Mouse (Mus musculus) embryonic facial prominence, embryonic 13.5 days (tissue): ENCODE data around the gene Tll2. TPM values are rescaled to one million over a fixed set of nuclear protein-coding genes. Genes with fewer than 3 reads are reported as not detected.

Source experiments
- ATAC-seq: fragments of 200-750 bp; cut with Nextera tagmentation; 2 replicates; pipeline ENCODE4 v1.8.0; 2017; ENCODE audit warnings: low read depth; ENCODE audit not compliant: insufficient number of reproducible peaks, insufficient read depth, low FRiP score, low TSS enrichment
- H3K27ac ChIP-seq: fragments of 300-500 bp; sonication (generic); 2 replicates; pipeline ENCODE4 v1.5.1; 2015; ENCODE audit warnings: moderate library complexity, mild to moderate bottlenecking, inconsistent platforms
- H3K27me3 ChIP-seq: fragments of 300-500 bp; sonication (generic); 2 replicates; pipeline ENCODE4 v1.6.1; 2015; ENCODE audit warnings: mild to moderate bottlenecking, inconsistent platforms
- H3K36me3 ChIP-seq: fragments of 300-500 bp; sonication (generic); 2 replicates; pipeline ENCODE4 v1.6.1; 2015; ENCODE audit warnings: mild to moderate bottlenecking, inconsistent platforms
- H3K4me1 ChIP-seq: fragments of 300-500 bp; sonication (generic); 2 replicates; pipeline ENCODE4 v1.6.1; 2015; ENCODE audit warnings: inconsistent platforms
- H3K4me2 ChIP-seq: fragments of 300-500 bp; sonication (generic); 2 replicates; pipeline ENCODE4 v1.6.1; 2015; ENCODE audit warnings: moderate library complexity, mild to moderate bottlenecking, inconsistent platforms
- H3K4me3 ChIP-seq: fragments of 300-500 bp; sonication (generic); 2 replicates; pipeline ENCODE4 v1.5.1; 2015; ENCODE audit warnings: mild to moderate bottlenecking, inconsistent platforms
- H3K9ac ChIP-seq: fragments of 300-500 bp; sonication (generic); 2 replicates; pipeline ENCODE4 v1.6.1; 2015; ENCODE audit warnings: mild to moderate bottlenecking, inconsistent platforms
- H3K9me3 ChIP-seq: fragments of 300-500 bp; sonication (generic); 2 replicates; pipeline ENCODE4 v1.6.1; 2016; ENCODE audit warnings: inconsistent platforms
- WGBS: fragments of 180-500 bp; shearing (Covaris S2); methylation state at CpG from one replicate; pipeline ENCODE4 v1.1.7; 2015; ENCODE audit warnings: mixed read lengths; 5-methylcytosine and 5-hydroxymethylcytosine counted together
- polyA plus RNA-seq: library from polyadenylated mRNA; unstranded; fragments of >200 nt; fragmentation: Nextera tagmentation; extraction: Ambion mirVana; gene quantifications from 2 replicates; pipeline ENCODE4 v1.2.1, GENCODE M21; 2015

Tll2 gene
- polyA plus RNA-seq, 1 experiment from 2014 or later = 0.28 TPM

GRCm38 (mm10) chr19:41109991-41110390 is 96.6 kb downstream of the Tll2 start:
- WGBS = 61% methylated on average over 5 of the region's 5 CpGs
- Histone ChIP-seq H3K4me2 (no peak overlapping the region), H3K4me3 (no peak overlapping the region), H3K9ac (no peak overlapping the region), H3K9me3 (no peaks in the 10 kb centered on the region), H3K27ac (no peak overlapping the region), H3K36me3 (no peaks in the 10 kb centered on the region), H3K4me1 (peaks cover 8% of the 10 kb centered on the region), H3K27me3 (peaks cover 2% of the 10 kb centered on the region)
- no peak for ATAC-seq

GRCm38 (mm10) chr19:41109496-41109895 is 97.1 kb downstream of the Tll2 start:
- H3K4me2 ChIP-seq = no peak overlapping the region
- no peak overlapping the region for H3K9ac ChIP-seq
- no peak overlapping the region for H3K4me3 ChIP-seq
- peaks cover 5% of the 10 kb centered on the region; the same call in 1 of the 2 replicates for H3K4me1 ChIP-seq
- peaks cover 2% of the 10 kb centered on the region for H3K27me3 ChIP-seq
- 72% methylated on average over 8 of the region's 8 CpGs for WGBS
- H3K36me3 ChIP-seq = no peaks in the 10 kb centered on the region
- H3K9me3 ChIP-seq = no peaks in the 10 kb centered on the region
- H3K27ac ChIP-seq = no peak overlapping the region
- no peak for ATAC-seq

- Histone ChIP-seq H3K36me3 (no peaks in the 10 kb centered on the region), H3K27me3 (peaks cover 2% of the 10 kb centered on the region), H3K4me2 (no peak overlapping the region), H3K27ac (no peak overlapping the region), H3K9ac (no peak overlapping the region), H3K4me1 (peaks cover 5% of the 10 kb centered on the region; the same call in 1 of the 2 replicates), H3K4me3 (no peak overlapping the region), H3K9me3 (no peaks in the 10 kb centered on the region)
- WGBS = 90% methylated on average over 7 of the region's 7 CpGs
- no peak for ATAC-seq
These were observed 98.0 kb downstream of the Tll2 start for GRCm38 (mm10) chr19:41108666-41109065.

- Histone ChIP-seq H3K4me3 (no peak overlapping the region), H3K9me3 (no peaks in the 10 kb centered on the region), H3K27me3 (peaks cover 2% of the 10 kb centered on the region), H3K4me1 (peaks cover 5% of the 10 kb centered on the region; the same call in 1 of the 2 replicates), H3K27ac (no peak overlapping the region), H3K4me2 (no peak overlapping the region), H3K36me3 (no peaks in the 10 kb centered on the region), H3K9ac (no peak overlapping the region)
- WGBS = 43% methylated on average over 8 of the region's 8 CpGs
- no peak; the same call in 1 of the 2 replicates for ATAC-seq
These were observed 99.1 kb downstream of the Tll2 start for GRCm38 (mm10) chr19:41107530-41107929.

- Histone ChIP-seq H3K36me3 (no peaks in the 10 kb centered on the region), H3K9ac (no peak overlapping the region), H3K27ac (no peak overlapping the region), H3K9me3 (no peaks in the 10 kb centered on the region), H3K4me2 (no peak overlapping the region), H3K4me1 (peaks cover 5% of the 10 kb centered on the region; the same call in 1 of the 2 replicates), H3K27me3 (no peaks in the 10 kb centered on the region; the same call in 1 of the 2 replicates), H3K4me3 (no peak overlapping the region)
- 33% methylated on average over 8 of the region's 8 CpGs for WGBS
- ATAC-seq = no peak
These were observed 101.7 kb downstream of the Tll2 start for GRCm38 (mm10) chr19:41104922-41105321.

- ATAC-seq = no peak
- no peak overlapping the region for H3K27ac ChIP-seq
- H3K4me3 ChIP-seq = no peak overlapping the region
- no peak overlapping the region for H3K4me2 ChIP-seq
- no peak overlapping the region for H3K9ac ChIP-seq
- no peaks in the 10 kb centered on the region; the same call in 1 of the 2 replicates for H3K27me3 ChIP-seq
- H3K4me1 ChIP-seq = no peaks in the 10 kb centered on the region
- H3K36me3 ChIP-seq = no peaks in the 10 kb centered on the region
- WGBS = 78% methylated on average over 8 of the region's 8 CpGs
- H3K9me3 ChIP-seq = no peaks in the 10 kb centered on the region
These were observed 105.2 kb downstream of the Tll2 start for GRCm38 (mm10) chr19:41101390-41101789.

GRCm38 (mm10) chr19:41100863-41101262 is 105.8 kb downstream of the Tll2 start:
- H3K27me3 ChIP-seq = no peaks in the 10 kb centered on the region; the same call in 1 of the 2 replicates
- no peaks in the 10 kb centered on the region for H3K4me1 ChIP-seq
- no peaks in the 10 kb centered on the region for H3K36me3 ChIP-seq
- H3K4me3 ChIP-seq = no peak overlapping the region
- no peak overlapping the region for H3K9ac ChIP-seq
- H3K9me3 ChIP-seq = no peaks in the 10 kb centered on the region
- H3K27ac ChIP-seq = no peak overlapping the region
- no peak overlapping the region for H3K4me2 ChIP-seq
- 87% methylated on average over 7 of the region's 7 CpGs for WGBS
- ATAC-seq = no peak

- no peak overlapping the region; the same call in 1 of the 2 replicates for H3K9ac ChIP-seq
- H3K9me3 ChIP-seq = no peaks in the 10 kb centered on the region
- no peaks in the 10 kb centered on the region for H3K36me3 ChIP-seq
- H3K4me3 ChIP-seq = no peak overlapping the region
- no peaks in the 10 kb centered on the region for H3K27me3 ChIP-seq
- H3K4me1 ChIP-seq = no peaks in the 10 kb centered on the region
- 50% methylated on average over 4 of the region's 4 CpGs for WGBS
- no peak overlapping the region for H3K27ac ChIP-seq
- no peak for ATAC-seq
- no peak overlapping the region for H3K4me2 ChIP-seq
These were observed 109.6 kb downstream of the Tll2 start for GRCm38 (mm10) chr19:41097038-41097437.

- Histone ChIP-seq H3K27me3 (peaks cover 24% of the 10 kb centered on the region), H3K4me3 (no peak overlapping the region), H3K36me3 (no peaks in the 10 kb centered on the region), H3K4me2 (no peak overlapping the region), H3K9me3 (no peaks in the 10 kb centered on the region), H3K4me1 (no peaks in the 10 kb centered on the region), H3K27ac (no peak overlapping the region), H3K9ac (no peak overlapping the region)
- 50% methylated on average over 2 of the region's 2 CpGs for WGBS
- ATAC-seq = no peak
These were observed 114.7 kb downstream of the Tll2 start for GRCm38 (mm10) chr19:41091901-41092300.

- Histone ChIP-seq H3K9me3 (no peaks in the 10 kb centered on the region), H3K36me3 (no peaks in the 10 kb centered on the region), H3K27me3 (peaks cover 24% of the 10 kb centered on the region), H3K9ac (no peak overlapping the region), H3K4me1 (no peaks in the 10 kb centered on the region), H3K4me2 (no peak overlapping the region), H3K4me3 (no peak overlapping the region), H3K27ac (no peak overlapping the region)
- no peak for ATAC-seq
- 10% methylated on average over 5 of the region's 5 CpGs for WGBS
These were observed 116.8 kb downstream of the Tll2 start for GRCm38 (mm10) chr19:41089833-41090232.

- Histone ChIP-seq H3K27me3 (peaks cover 24% of the 10 kb centered on the region), H3K4me2 (peak overlapping the region; percentile 26; the same call in 1 of the 2 replicates), H3K4me3 (no peak overlapping the region), H3K9me3 (no peaks in the 10 kb centered on the region), H3K27ac (no peak overlapping the region), H3K9ac (no peak overlapping the region), H3K36me3 (no peaks in the 10 kb centered on the region), H3K4me1 (no peaks in the 10 kb centered on the region)
- ATAC-seq = no peak
- 33% methylated on average over 18 of the region's 18 CpGs for WGBS
These were observed 118.1 kb downstream of the Tll2 start for GRCm38 (mm10) chr19:41088491-41088890.

GRCm38 (mm10) chr19:41087901-41088300 is 118.7 kb downstream of the Tll2 start:
- H3K27ac ChIP-seq = no peak overlapping the region
- H3K36me3 ChIP-seq = no peaks in the 10 kb centered on the region
- no peaks in the 10 kb centered on the region for H3K4me1 ChIP-seq
- no peak overlapping the region for H3K4me3 ChIP-seq
- H3K9me3 ChIP-seq = no peaks in the 10 kb centered on the region
- no peak overlapping the region for H3K4me2 ChIP-seq
- no peak for ATAC-seq
- H3K27me3 ChIP-seq = peaks cover 24% of the 10 kb centered on the region
- no peak overlapping the region for H3K9ac ChIP-seq
- WGBS = 39% methylated on average over 4 of the region's 4 CpGs
